Mouse (Mus musculus) megakaryocyte, embryonic 14.5 days (primary cell): ENCODE measurements around the gene Gal. TPM values are rescaled to one million over a fixed set of nuclear protein-coding genes. Genes with fewer than 3 reads are reported as not detected.

Experiments
- H3K27me3 ChIP-seq: replicated peaks from 2 replicates; pipeline ENCODE3; 2012; ENCODE audit warnings: inconsistent platforms
- H3K36me3 ChIP-seq: replicated peaks from 2 replicates; pipeline ENCODE3; 2012; ENCODE audit warnings: low read length, inconsistent platforms, mixed read lengths
- H3K4me1 ChIP-seq: 2 replicates; pipeline ENCODE4 v1.6.1; 2012; ENCODE audit warnings: inconsistent platforms
- H3K4me3 ChIP-seq: replicated peaks from 2 replicates; pipeline ENCODE3; 2012; ENCODE audit warnings: moderate library complexity, mild to moderate bottlenecking, inconsistent platforms
- H3K9me3 ChIP-seq: 2 replicates; pipeline ENCODE4 v1.6.1; 2012; ENCODE audit warnings: inconsistent platforms
- FLI1 ChIP-seq: IDR thresholded peaks from 2 replicates; pipeline ENCODE4 v1.6.1; 2012; ENCODE audit warnings: low read length, inconsistent platforms, mixed read lengths
- GATA1 ChIP-seq: IDR thresholded peaks from 3 replicates; pipeline ENCODE4 v1.6.1; 2012; ENCODE audit warnings: mixed read lengths, low read length, inconsistent platforms, borderline replicate concordance
- polyA plus RNA-seq: library from polyadenylated mRNA; stranded (reverse); fragments of >175 nt; gene quantifications from 2 replicates; pipeline ENCODE4 v1.2.3, GENCODE M21; 2012; ENCODE audit warnings: low replicate concordance; ENCODE audit not compliant: insufficient read depth

Gal gene
- 0.65 TPM in 1 of 2 replicates, not detected in the other for polyA plus RNA-seq

DNA sequence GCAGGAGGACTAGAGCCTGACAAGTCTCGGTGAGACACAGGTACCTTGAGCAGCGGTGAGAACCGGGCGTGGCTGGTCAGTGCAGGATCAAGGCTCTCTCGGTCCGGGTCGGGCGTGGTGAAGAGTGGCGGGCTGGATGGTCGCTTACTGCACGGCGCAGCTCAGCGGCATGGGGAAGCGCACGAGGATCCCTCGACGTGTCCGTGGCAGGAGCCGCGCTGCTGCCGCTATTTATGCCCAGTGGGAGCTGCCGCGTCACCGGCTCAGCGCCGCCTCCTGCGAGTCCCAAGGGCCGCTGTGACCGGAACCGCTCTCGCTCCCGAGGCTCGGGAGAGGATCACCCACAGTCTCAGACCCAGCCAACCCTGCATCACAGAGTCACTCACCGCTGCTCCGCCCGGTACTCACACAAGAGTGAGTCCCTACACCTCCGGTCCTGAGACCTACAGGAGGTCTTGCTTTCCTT lies at the start of gene Gal:
TSS of gene Gal (minus strand) at position 277 of the 466 bp plus-strand sequence.
- peaks cover 20% of the 10 kb centered on the region for H3K4me1 ChIP-seq
- H3K27me3 ChIP-seq, result peaks cover 84% of the 10 kb centered on the region
- TF ChIP-seq GATA1 (no peak), FLI1 (no peak)
- no peaks in the 10 kb centered on the region for H3K36me3 ChIP-seq
- peaks cover 10% of the 10 kb centered on the region for H3K9me3 ChIP-seq
- peak within 1 kb of the TSS; percentile 87 for H3K4me3 ChIP-seq

DNA sequence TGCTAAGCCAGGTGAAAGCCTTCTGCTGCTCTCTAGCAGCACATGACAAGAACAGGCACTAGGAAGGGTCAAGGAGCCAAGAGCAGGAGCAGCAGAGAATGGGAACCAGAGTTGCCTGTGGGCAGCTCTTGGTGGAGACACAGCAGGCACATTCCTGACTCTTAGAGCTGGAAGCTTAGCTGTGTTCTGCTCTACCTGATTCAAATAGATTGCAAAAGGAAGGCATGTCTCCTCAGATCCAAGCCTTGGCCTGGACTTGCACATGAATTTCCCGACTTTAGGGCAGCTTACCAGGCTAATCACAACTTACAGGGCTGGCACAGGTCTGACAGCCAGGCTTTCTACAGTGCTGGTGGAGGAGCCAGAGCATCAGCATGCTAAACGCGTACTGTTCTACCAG lies 45.6 kb upstream of the Gal start:
- H3K36me3 ChIP-seq, result peaks cover 100% of the 10 kb centered on the region
- no peak overlapping the region for H3K4me3 ChIP-seq
- TF ChIP-seq FLI1, result no peak
- no peak for TF ChIP-seq GATA1
- no peaks in the 10 kb centered on the region for H3K4me1 ChIP-seq
- no peaks in the 10 kb centered on the region for H3K9me3 ChIP-seq
- no peaks in the 10 kb centered on the region for H3K27me3 ChIP-seq

DNA sequence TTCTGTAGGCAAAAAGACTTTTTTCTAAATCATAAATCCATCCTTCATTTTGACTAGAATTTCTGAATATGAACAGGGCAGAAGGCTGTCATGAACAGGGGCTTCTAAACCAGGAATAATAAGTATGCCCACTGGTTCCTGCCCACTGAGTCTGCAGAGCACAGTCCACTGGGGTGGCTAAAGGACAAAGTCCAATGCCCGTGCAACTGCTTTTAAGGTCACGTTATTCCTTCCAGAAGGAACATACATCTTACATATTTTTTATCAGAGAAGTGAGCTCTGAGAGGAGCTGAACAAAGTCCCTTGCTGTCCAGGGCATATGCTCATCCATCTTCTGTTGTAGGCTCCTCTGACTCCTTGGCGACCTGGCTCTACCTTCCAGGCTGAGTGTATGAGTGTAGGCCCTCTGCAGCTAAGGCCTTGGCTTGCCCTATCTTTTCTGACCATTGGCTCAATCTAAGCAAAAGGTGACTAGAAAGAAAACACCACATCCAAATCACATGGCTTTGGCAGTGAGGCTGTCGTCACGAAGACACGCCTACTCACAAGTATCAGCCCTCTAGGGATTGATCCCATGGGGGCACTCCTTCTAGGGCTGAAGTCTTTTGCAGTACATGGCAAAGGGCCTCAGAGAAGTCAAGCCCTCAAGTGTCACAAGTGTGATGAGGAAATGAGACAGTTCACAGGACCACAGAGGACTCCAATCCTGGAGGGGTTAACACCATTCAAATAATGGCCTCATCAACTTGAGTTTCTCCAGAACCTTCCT lies 44.2 kb upstream of the Gal start:
- Histone ChIP-seq H3K4me1 (no peaks in the 10 kb centered on the region), H3K36me3 (peaks cover 100% of the 10 kb centered on the region), H3K27me3 (no peaks in the 10 kb centered on the region), H3K9me3 (no peaks in the 10 kb centered on the region), H3K4me3 (no peak overlapping the region)
- TF ChIP-seq FLI1, result no peak
- TF ChIP-seq GATA1, result no peak

DNA sequence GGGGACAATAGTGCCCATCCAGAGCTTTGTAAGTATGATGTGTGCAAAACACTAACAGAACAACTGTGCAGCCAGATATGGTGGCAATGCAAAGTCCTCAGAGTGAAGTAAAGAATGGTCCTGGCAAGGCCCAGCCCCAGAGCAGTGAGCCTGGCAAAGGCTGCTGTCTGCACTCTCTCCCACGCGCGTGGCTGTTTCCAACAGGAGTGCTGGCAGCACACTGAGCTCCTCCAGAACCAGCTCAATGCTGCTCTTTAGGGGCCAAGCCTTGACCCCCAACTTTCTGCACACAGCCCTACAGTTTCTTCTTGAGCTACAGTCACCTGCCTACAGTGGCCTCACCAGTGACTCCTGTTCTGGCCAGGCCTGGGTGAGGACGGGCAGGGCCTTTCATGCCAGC lies 43.4 kb upstream of the Gal start:
- no peak for TF ChIP-seq GATA1
- no peak for TF ChIP-seq FLI1
- Histone ChIP-seq H3K4me1 (no peaks in the 10 kb centered on the region), H3K36me3 (peaks cover 100% of the 10 kb centered on the region), H3K9me3 (no peaks in the 10 kb centered on the region), H3K4me3 (no peak overlapping the region), H3K27me3 (no peaks in the 10 kb centered on the region)

DNA sequence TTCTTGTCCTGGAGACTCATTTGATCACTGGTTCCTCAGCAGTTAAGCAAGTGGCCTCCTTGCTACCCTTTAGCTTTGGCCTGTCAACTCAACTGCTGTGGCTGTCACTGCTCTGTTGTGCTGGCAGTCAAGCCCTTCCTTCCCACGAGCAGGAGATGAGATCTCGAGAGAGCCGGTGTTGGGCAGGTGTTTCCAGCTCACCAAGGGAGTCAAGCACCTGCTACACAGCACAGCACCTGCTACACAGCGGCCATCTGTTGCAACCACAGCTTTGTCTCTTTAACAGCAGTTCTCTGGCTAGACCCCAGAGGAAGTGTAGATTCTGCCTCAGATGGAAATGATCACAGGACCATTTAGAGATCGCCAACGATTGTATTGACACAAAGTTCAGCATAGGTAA lies 37.3 kb upstream of the Gal start:
- peaks cover 21% of the 10 kb centered on the region for H3K4me1 ChIP-seq
- H3K36me3 ChIP-seq, result peaks cover 41% of the 10 kb centered on the region
- no peak for TF ChIP-seq FLI1
- TF ChIP-seq GATA1, result no peak

DNA sequence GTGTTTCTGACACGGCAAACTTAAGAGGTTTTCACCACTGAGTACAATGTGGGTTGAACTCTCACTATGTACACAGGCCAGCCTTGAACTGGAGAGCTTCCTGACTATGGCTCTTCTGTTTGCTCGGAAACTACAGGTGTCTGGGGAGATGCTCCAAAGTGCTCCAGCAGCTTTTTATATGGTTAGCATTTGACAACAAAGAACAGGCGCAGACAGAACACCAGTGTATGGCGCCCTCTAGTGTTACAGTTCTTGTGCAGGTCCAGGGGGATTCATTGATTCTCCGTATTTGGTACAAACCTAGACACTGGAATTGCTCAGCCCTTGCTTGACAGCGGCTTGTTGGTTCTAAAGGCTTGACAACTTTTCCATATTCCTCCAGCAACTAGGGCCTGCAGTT lies 36.8 kb upstream of the Gal start:
- TF ChIP-seq GATA1 (no peak), FLI1 (no peak)
- Histone ChIP-seq H3K9me3 (peaks cover 4% of the 10 kb centered on the region), H3K27me3 (no peaks in the 10 kb centered on the region), H3K4me3 (no peak overlapping the region), H3K4me1 (peaks cover 21% of the 10 kb centered on the region), H3K36me3 (peaks cover 36% of the 10 kb centered on the region)

More for the DNA sequence above, 37.3 kb upstream of the Gal start:
- Histone ChIP-seq H3K4me3 (no peak overlapping the region), H3K27me3 (no peaks in the 10 kb centered on the region), H3K9me3 (peaks cover 4% of the 10 kb centered on the region)

DNA sequence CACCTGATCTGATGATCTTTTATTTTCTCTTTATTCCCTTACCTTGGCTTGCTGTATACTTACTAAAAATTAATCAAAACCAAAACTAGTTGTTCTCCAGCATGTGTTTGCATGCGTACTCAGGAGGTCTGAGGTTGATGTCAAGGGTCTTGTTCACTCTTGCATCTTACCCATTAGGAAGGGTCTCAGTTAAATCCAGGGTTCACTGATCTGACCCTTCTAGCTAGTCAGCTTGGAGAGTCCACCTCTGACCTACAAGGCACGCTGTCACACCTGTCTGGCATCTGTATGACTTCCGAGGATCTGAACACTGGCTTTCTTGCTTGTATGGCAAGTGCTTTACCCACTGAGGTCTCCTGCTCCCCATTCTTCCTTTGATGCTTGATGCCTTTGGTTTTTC lies 36.4 kb upstream of the Gal start:
- Histone ChIP-seq H3K4me1 (peaks cover 21% of the 10 kb centered on the region), H3K36me3 (peaks cover 31% of the 10 kb centered on the region), H3K27me3 (no peaks in the 10 kb centered on the region), H3K9me3 (peaks cover 4% of the 10 kb centered on the region), H3K4me3 (no peak overlapping the region)
- TF ChIP-seq GATA1, result no peak
- no peak for TF ChIP-seq FLI1

DNA sequence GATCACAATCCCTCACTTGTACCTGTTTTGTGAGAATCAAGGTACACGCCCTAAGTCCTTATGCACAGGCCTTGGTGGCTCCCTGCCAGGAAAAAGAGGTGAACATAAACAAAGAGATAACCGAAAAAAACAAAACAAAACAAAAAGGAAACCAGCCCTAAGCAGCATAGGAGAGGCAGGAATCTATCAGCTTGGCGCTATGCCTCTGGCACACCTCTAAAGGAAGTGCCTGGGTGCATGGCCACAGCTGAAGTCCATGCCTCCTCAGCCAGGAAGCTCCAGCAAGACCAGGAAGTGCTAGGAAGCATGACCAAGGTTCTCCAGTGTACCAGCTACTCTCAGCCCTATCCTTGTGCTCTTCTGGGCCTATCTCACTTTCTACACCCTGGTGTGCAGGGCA lies 34.9 kb upstream of the Gal start:
- H3K27me3 ChIP-seq, result peaks cover 6% of the 10 kb centered on the region
- peaks cover 21% of the 10 kb centered on the region for H3K4me1 ChIP-seq
- H3K36me3 ChIP-seq, result peaks cover 17% of the 10 kb centered on the region
- peak overlapping the region; percentile 4 for H3K4me3 ChIP-seq
- TF ChIP-seq GATA1 (no peak), FLI1 (no peak)
- H3K9me3 ChIP-seq, result peaks cover 4% of the 10 kb centered on the region

DNA sequence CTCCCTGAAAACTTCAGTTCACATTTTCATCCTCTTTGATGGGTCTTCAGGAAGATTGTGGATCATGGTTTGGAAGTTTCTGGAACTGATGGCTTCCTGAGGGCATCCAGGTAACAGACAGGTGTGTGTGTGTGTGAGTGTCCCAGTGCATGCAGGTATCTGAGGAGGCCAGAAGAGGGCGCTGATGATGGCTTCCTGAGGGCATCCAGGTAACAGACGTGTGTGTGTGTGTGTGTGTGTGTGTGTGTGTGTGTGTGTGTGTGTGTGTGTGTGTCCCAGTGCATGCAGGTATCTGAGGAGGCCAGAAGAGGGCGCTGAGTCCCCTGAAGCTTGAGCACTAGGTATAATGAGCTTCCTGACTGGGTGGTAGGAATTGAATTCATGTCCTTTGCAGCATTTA lies 33.0 kb upstream of the Gal start:
- Histone ChIP-seq H3K4me3 (no peak overlapping the region), H3K9me3 (peaks cover 4% of the 10 kb centered on the region), H3K36me3 (no peaks in the 10 kb centered on the region), H3K27me3 (peaks cover 23% of the 10 kb centered on the region), H3K4me1 (peaks cover 21% of the 10 kb centered on the region)
- TF ChIP-seq FLI1 (no peak), GATA1 (no peak)

DNA sequence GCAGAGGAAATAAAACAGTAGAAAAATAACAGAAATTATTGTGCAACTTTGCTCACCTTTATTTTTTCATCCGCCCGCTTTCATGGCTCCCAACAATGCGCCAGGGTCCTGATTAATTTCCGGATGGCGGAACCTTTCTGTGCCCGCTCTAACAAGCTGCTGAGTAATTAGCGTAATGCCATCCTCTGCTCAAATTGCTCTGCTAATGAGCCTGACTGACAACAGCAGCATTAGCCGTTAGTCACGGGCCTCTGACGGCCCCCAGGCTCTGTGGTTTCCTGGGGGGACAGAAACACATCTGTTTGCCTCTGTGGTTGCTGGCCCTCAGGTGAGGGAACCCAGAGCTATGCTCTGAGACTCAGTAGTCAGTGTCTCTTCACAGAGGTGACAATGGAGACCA lies 26.7 kb upstream of the Gal start:
- H3K4me3 ChIP-seq, result no peak overlapping the region
- TF ChIP-seq GATA1, result no peak
- no peak for TF ChIP-seq FLI1
- H3K4me1 ChIP-seq, result peaks cover 4% of the 10 kb centered on the region; the same call in 1 of the 2 replicates
- H3K36me3 ChIP-seq, result no peaks in the 10 kb centered on the region
- no peaks in the 10 kb centered on the region for H3K9me3 ChIP-seq
- peaks cover 70% of the 10 kb centered on the region for H3K27me3 ChIP-seq
